Mouse (Mus musculus) cerebellum, postnatal 4 days (tissue): ENCODE results near the gene Fgf8.
A peak's percentile ranks its signal among the peaks of the same experiment; 100 is the strongest.

Experiments used
- DNase-seq, 2 experiments: peaks; one replicate each; pipeline ENCODE4 v3.0.0; 2022; ENCODE audit warnings: low spot score in 2 of 2, mixed read lengths in 1 of 2

Fgf8 gene

DNA sequence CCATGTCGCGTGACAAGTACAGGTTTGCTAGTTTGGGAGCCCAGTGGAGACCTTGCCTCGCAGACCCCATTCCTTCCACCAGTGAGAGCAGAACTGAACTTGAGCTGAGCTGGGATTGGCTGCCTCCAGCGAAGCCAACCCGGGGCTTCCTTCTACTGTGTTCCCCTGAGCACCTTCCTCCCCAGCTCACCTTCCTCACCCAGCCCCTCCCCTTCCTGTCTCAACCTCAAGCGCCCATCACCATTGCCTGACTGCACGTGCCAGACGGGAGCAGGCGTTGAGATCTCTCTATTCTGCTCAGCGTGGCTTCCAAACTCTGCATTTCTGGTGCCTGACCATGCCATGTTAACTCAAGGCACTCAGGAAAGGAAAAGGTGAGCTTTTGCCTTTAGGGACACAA, 15.5 kb downstream of the Fgf8 start:
- no peak for DNase-seq

DNA sequence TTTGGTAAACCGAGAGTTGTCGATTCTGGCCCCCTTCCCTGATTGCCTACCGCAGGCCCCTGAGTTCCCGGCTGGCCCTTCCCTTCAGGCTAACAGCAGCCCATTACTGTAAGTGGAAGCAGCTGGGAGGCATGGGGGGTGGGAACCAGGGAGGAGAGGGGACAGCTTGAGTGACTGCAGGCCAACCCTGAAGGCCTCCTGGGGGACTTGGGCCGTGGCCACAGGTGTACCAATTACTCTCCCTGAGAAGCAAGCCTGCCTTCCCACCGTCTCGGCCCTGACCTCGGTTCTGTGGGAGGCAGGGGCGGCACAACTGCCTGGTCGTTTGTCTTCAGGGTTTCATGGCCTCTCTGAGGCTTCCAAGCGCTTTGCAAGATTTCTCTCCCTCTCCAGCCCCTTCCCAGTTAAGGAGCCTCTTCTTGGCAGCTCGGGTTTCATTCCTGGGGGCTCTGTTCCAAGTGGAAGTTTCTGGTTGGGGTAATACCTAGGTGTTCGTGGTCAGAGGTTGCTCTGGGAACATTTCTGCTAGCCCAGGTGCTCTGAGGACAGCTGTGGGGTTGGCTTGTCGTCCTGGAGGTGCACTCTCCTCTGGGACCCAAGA, 16.9 kb downstream of the Fgf8 start:
- no peak for DNase-seq

DNA sequence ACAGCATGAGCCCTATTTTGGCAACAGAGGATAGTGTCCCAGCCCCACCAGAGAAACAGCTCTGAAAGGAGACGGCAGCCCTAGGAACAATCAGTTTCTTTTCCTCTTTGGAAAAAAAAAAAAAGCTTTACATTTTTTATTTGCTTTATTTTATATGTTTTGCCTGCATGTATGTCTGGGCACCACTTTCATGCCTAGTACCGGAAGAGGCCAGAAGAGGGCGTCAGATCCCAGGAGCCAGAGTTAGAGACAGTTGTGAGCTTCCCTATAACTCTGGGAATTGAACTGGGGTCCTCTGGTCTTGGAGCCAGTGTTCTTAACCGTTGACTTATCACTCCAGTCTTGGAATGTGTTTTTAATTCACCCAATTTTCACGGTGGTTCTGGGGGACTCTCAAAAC, 20.5 kb downstream of the Fgf8 start:
- DNase-seq: no peak

DNA sequence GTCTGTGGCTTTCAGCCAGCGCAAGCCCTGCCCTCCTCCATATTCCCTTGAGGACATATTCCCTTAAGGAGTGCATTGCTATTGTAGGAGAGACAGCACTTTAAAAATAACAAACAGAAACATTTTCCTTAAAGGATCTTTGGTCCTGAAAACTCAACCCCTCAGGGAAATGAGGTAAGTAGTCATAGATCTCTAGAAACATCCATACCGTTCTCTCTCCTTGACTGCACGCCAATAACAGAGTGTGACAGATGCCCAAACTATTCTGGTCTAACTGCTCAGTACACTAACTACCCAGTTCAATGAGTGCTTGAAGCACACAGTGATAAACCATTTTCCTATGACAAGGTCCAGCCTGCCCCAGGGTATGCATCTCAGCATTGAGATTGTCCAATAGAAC, 24.4 kb downstream of the Fgf8 start:
- DNase-seq: no peak

DNA sequence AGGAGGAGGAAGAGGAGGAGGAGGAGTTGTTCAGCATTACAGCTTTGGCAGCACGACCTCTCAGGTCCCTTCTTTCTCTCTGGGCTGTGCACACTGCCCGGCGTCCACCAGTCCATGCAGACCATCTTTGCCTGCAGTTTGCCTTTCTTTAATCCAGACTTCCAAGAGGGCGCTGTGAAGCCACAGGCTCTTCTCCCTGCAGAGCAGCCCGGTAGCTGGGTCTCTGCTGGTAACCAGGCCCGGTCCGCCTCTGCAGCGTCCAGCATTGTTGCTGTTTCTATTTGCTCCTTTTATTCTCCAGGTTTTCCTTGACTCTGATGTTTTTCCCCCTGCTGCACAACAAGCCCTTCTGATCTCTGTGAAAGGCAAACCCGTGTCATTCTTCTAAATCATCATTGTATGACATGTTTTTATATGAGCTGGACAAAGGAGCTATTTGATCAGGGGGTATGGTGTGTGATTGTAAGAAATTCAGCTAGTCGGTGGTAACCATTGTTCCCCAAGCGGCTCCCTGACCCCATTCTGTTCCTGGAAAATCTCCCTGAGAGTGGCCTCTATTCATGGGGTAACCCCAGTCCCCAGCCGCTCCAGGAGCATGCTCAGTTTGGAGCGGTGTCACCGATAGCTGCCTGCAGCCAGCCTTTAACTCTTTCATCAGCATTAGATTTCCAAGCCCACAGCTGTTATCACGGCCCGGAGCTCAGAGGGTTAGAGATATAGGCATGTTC, 25.1 kb downstream of the Fgf8 start:
- peak; percentile 35 to 49 for DNase-seq

DNA sequence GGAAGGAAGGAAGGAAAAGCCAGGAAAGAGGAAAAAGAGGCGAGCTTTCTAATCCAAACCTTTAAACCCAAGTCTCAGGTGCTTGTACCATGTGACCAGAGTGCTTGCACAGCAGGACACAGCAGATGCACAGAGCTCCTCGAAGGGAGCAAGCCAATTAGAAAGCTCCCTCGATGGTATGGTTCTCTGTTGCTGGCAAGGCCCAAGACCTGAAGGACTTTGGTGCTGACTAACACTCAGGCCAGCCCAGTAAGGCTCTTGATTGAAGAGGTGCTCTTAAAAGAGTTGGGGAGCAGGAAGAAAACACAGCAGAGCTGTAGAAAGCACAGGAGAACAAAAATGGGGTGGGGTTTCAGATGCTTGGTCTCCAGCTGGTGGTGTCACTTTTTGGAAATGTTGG, 34.0 kb downstream of the Fgf8 start:
- DNase-seq: no peak

DNA sequence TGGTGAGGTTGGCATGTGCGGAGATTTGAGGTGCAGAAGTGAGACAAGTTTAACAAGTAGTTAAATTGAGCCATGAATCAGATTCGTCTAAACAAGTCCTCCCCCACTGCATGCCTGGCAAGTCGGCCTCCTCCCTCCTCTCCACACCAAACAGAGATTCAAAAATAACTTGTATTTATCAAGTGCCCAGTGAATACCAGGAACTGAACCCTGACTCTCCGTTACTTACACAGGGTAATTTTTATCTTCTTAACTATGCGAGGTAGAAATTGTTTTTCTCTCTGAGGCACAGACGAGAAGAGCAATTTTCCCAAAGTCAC, 46.5 kb downstream of the Fgf8 start:
- no peak for DNase-seq

DNA sequence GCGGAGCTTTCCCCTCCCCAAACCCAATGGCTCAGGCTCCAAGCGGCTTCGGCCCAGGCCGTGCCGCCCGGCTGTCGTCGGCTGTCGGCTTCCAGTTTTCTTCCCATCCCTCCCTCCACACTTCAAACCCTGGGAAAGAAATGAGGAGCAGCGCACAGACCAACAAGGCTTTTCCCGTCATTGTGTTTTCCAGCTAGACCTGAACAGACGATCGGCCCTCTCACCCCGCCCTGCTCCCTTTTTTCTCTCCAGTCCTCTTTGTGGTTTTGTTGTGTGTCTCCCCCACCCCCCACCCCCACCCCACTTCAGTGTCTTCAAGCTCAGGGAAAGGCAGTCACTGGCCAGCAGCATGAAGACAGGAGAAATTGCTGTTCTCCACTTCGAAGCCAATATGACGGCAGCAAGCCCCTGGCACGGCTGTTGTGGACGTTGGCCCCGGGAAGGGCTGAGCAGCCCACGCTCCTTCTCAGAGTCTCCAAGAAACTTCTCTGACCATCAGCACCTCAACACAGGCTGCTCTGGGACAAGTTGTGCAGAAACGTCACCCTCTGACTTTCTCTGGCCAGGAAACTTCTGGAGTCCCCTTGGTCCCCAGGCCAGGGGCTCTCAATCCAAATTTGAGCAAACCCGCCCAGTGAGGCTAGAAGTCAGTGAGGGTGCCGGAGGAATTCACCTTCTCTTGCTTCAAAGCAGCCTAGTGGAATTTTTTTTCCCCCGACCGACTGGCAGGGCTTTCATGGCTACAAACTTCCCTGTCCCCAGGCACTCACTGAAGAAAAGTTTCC, 47.0 kb downstream of the Fgf8 start:
- DNase-seq: no peak

DNA sequence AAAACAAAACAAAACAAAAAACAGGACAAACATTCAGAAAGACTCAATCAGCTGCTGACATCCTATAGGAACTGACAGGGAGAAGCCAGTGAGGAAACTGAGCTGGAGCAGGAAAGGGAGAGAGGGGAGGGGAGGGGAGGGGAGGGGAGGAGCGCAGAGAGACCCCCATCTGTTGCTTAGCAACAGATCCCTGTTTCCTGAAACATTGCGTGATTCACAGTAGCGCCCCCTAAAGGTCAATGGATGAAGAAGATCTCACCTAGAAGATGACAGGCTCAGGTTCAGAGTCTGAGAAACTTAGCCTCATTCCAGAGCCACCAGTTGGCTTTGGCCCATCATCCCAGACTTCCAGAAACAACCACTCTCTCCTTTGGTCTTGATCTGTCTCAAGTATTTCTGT, 48.7 kb downstream of the Fgf8 start:
- DNase-seq: no peak

DNA sequence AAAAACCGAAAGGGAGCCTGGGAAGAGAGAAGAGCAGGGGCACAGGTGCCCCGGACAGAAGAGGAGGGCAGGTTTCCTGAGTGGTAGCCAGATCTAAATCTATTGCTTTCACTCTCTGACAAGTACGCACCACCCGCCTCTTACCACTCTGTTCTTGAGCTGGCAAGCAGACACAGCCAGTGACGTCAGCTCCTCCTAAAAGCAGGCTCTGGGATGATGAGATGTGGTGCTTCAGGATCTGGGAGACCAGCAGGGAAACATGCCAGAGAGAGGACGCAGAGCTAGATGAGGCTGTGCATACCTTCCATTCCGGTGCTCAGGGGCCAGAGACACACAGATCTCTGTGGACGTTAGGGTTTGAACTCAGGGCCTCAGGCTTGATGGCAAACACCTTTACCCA, 50.5 kb downstream of the Fgf8 start:
- no peak for DNase-seq

DNA sequence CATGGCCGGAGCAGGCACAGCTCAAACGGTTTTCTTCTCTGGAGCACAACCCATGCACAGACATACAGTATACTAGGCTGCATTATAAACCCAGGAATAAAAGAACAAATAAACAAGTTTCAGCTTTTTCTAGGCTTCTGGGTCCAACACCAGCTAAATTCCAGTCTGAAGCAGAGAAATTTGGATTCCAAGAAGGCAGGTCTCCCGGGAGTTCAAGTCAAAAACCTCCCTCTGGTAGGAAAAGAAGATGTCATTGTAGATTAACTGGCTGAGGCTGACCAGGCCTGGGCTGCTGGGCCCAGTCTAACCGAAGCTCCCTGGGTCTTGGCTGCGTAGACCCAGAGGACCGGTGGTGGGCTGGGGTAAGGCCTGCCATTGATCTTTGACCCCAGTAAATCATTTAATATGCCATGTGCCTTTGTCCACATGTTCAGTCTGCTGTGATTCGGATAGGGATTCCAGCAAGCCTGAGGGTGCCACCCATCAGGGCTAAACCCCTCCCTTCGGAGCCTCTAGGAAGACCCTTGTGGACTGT, 51.6 kb downstream of the Fgf8 start:
- no peak for DNase-seq

DNA sequence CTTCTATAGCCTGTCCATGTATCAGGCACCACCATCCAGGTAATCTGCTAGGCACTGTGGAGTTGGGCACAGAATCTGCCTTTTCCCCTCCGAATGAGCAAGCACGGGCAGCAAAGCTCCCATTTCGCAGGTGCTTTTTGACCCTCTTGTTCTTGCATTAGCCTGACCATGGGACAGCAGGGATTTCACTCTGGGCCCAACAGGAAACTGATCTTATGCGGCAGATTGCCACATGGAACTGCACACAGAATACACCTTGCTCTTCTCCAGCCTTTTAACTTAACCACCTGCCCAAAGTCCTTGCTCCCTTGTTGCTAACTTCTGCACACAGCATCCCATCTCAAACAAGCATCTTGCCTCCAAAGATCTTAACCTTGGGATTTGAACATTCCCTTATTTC, 55.7 kb downstream of the Fgf8 start:
- DNase-seq: no peak
